Mouse (Mus musculus) heart, embryonic 12.5 days (tissue): ENCODE results near the gene Msx3. TPM values are rescaled to one million over a fixed set of nuclear protein-coding genes. Genes with fewer than 3 reads are reported as not detected.

Experiments used
- ATAC-seq: fragments of 200-750 bp; cut with Nextera tagmentation; 2 replicates; pipeline ENCODE4 v1.8.0; 2017; ENCODE audit warnings: moderate TSS enrichment, moderate library complexity; ENCODE audit not compliant: insufficient number of reproducible peaks, low FRiP score
- H3K27ac ChIP-seq: fragments of 300-500 bp; sonication (generic); 2 replicates; pipeline ENCODE4 v1.5.1; 2016; ENCODE audit warnings: mild to moderate bottlenecking, moderate library complexity; ENCODE audit not compliant: poor library complexity, severe bottlenecking
- H3K27me3 ChIP-seq: fragments of 300-500 bp; sonication (generic); replicated peaks from 2 replicates; pipeline ENCODE4 v1.6.1; 2016; ENCODE audit warnings: mild to moderate bottlenecking, moderate library complexity
- H3K36me3 ChIP-seq: fragments of 300-500 bp; sonication (generic); 2 replicates; pipeline ENCODE4 v1.6.1; 2016; ENCODE audit warnings: mild to moderate bottlenecking, moderate library complexity
- H3K4me1 ChIP-seq: fragments of 300-500 bp; sonication (generic); replicated peaks from 2 replicates; pipeline ENCODE4 v1.6.1; 2016; ENCODE audit warnings: mild to moderate bottlenecking
- H3K4me2 ChIP-seq: fragments of 300-500 bp; sonication (generic); 2 replicates; pipeline ENCODE4 v1.6.1; 2016; ENCODE audit warnings: mild to moderate bottlenecking, moderate library complexity
- H3K4me3 ChIP-seq: fragments of 300-500 bp; sonication (generic); 2 replicates; pipeline ENCODE4 v1.5.1; 2016; ENCODE audit warnings: mild to moderate bottlenecking
- H3K9ac ChIP-seq: fragments of 300-500 bp; sonication (generic); 2 replicates; pipeline ENCODE4 v1.6.1; 2016; ENCODE audit warnings: mild to moderate bottlenecking, moderate library complexity
- H3K9me3 ChIP-seq: fragments of 300-500 bp; sonication (generic); replicated peaks from 2 replicates; pipeline ENCODE4 v1.6.1; 2016; ENCODE audit warnings: mild to moderate bottlenecking, moderate library complexity
- WGBS: fragments of 180-500 bp; shearing (Covaris S2); methylation state at CpG from one replicate; pipeline ENCODE4 v1.1.7; 2016; 5-methylcytosine and 5-hydroxymethylcytosine counted together
- polyA plus RNA-seq: library from polyadenylated mRNA; unstranded; fragments of >200 nt; fragmentation: Nextera tagmentation; extraction: Ambion mirVana; gene quantifications from 2 replicates; pipeline ENCODE4 v1.2.1, GENCODE M21; 2016

Msx3 gene
- polyA plus RNA-seq, 1 experiment from 2014 or later, result not detected

GRCm38 (mm10) chr7:140078711-140079110 is 29.8 kb upstream of the Msx3 start:
- peaks cover 67% of the 10 kb centered on the region for H3K27me3 ChIP-seq
- peaks cover 5% of the 10 kb centered on the region; the same call in 1 of the 2 replicates for H3K9me3 ChIP-seq
- no peak overlapping the region for H3K9ac ChIP-seq
- no peaks in the 10 kb centered on the region for H3K36me3 ChIP-seq
- H3K4me3 ChIP-seq, result no peak overlapping the region
- 4% methylated on average over 5 of the region's 5 CpGs for WGBS
- H3K4me2 ChIP-seq, result no peak overlapping the region
- ATAC-seq, result no peak
- H3K4me1 ChIP-seq, result 0 out of 2 replicates have a peak, but pooled peaks cover 7% of the 10 kb centered on the region
- H3K27ac ChIP-seq, result no peak overlapping the region

- no peak overlapping the region for H3K4me3 ChIP-seq
- H3K27me3 ChIP-seq, result peaks cover 70% of the 10 kb centered on the region
- no peak for ATAC-seq
- H3K4me2 ChIP-seq, result no peak overlapping the region
- 0 out of 2 replicates have a peak, but pooled peaks cover 7% of the 10 kb centered on the region for H3K4me1 ChIP-seq
- H3K36me3 ChIP-seq, result no peaks in the 10 kb centered on the region
- 67% methylated on average over 6 of the region's 6 CpGs for WGBS
- no peak overlapping the region for H3K9ac ChIP-seq
- H3K9me3 ChIP-seq, result peaks cover 5% of the 10 kb centered on the region; the same call in 1 of the 2 replicates
- no peak overlapping the region for H3K27ac ChIP-seq
Measured at GRCm38 (mm10) chr7:140077698-140078097, 28.8 kb upstream of the Msx3 start.

- Histone ChIP-seq H3K36me3 (no peaks in the 10 kb centered on the region), H3K4me1 (peaks cover 8% of the 10 kb centered on the region; the same call in 1 of the 2 replicates), H3K27ac (no peak overlapping the region), H3K9me3 (peaks cover 3% of the 10 kb centered on the region; the same call in 1 of the 2 replicates), H3K9ac (peak overlapping the region; percentile 66), H3K4me2 (peak overlapping the region; percentile 77), H3K4me3 (peak overlapping the region; percentile 45), H3K27me3 (peaks cover 80% of the 10 kb centered on the region)
- peak; percentile 51; the same call in 1 of the 2 replicates for ATAC-seq
- 22% methylated on average over 39 of the region's 39 CpGs for WGBS
Measured at GRCm38 (mm10) chr7:140070042-140070711, 21.3 kb upstream of the Msx3 start.

GRCm38 (mm10) chr7:140067397-140067796 is 18.5 kb upstream of the Msx3 start:
- peaks cover 84% of the 10 kb centered on the region for H3K27me3 ChIP-seq

GRCm38 (mm10) chr7:140063092-140063491 is 14.2 kb upstream of the Msx3 start:
- no peak for ATAC-seq
- 20% methylated on average over 7 of the region's 7 CpGs for WGBS
- peaks cover 14% of the 10 kb centered on the region for H3K4me1 ChIP-seq
- no peak overlapping the region for H3K27ac ChIP-seq
- peaks cover 3% of the 10 kb centered on the region; the same call in 1 of the 2 replicates for H3K9me3 ChIP-seq
- no peak overlapping the region for H3K4me2 ChIP-seq
- peaks cover 94% of the 10 kb centered on the region for H3K27me3 ChIP-seq
- H3K9ac ChIP-seq, result no peak overlapping the region
- no peak overlapping the region for H3K4me3 ChIP-seq
- H3K36me3 ChIP-seq, result no peaks in the 10 kb centered on the region

More at GRCm38 (mm10) chr7:140067397-140067796, 18.5 kb upstream of the Msx3 start:
- Histone ChIP-seq H3K27ac (no peak overlapping the region), H3K9me3 (peaks cover 3% of the 10 kb centered on the region; the same call in 1 of the 2 replicates), H3K4me1 (peaks cover 8% of the 10 kb centered on the region; the same call in 1 of the 2 replicates), H3K4me2 (no peak overlapping the region), H3K36me3 (no peaks in the 10 kb centered on the region), H3K4me3 (no peak overlapping the region), H3K9ac (no peak overlapping the region)
- WGBS, result 56% methylated on average over 6 of the region's 6 CpGs
- ATAC-seq, result no peak

GRCm38 (mm10) chr7:140062307-140062706 is 13.4 kb upstream of the Msx3 start:
- Histone ChIP-seq H3K4me2 (no peak overlapping the region), H3K4me3 (no peak overlapping the region), H3K9me3 (peaks cover 3% of the 10 kb centered on the region; the same call in 1 of the 2 replicates), H3K27me3 (peaks cover 97% of the 10 kb centered on the region), H3K27ac (no peak overlapping the region), H3K9ac (no peak overlapping the region), H3K36me3 (no peaks in the 10 kb centered on the region), H3K4me1 (peaks cover 18% of the 10 kb centered on the region)
- ATAC-seq, result no peak
- WGBS, result 13% methylated on average over 11 of the region's 11 CpGs

GRCm38 (mm10) chr7:140061832-140062130 is 12.9 kb upstream of the Msx3 start:
- 4% methylated on average over 6 of the region's 6 CpGs for WGBS
- Histone ChIP-seq H3K36me3 (no peaks in the 10 kb centered on the region), H3K9ac (no peak overlapping the region)

GRCm38 (mm10) chr7:140060936-140061831 is 12.3 kb upstream of the Msx3 start:
- no peak for ATAC-seq

More at GRCm38 (mm10) chr7:140061832-140062130, 12.9 kb upstream of the Msx3 start:
- Histone ChIP-seq H3K9me3 (peaks cover 2% of the 10 kb centered on the region; the same call in 1 of the 2 replicates), H3K4me1 (peaks cover 18% of the 10 kb centered on the region), H3K27ac (no peak overlapping the region), H3K4me3 (peak overlapping the region; percentile 42), H3K4me2 (peak overlapping the region; percentile 76), H3K27me3 (peaks cover 100% of the 10 kb centered on the region)
- ATAC-seq, result no peak

GRCm38 (mm10) chr7:140059601-140060000 is 10.7 kb upstream of the Msx3 start:
- ATAC-seq, result no peak
- WGBS, result 18% methylated on average over 4 of the region's 4 CpGs
- no peak overlapping the region for H3K4me2 ChIP-seq

More at GRCm38 (mm10) chr7:140060936-140061831, 12.3 kb upstream of the Msx3 start:
- Histone ChIP-seq H3K36me3 (no peaks in the 10 kb centered on the region), H3K4me2 (peak overlapping the region; percentile 76), H3K9me3 (no peaks in the 10 kb centered on the region), H3K4me3 (peak overlapping the region; percentile 42), H3K9ac (no peak overlapping the region; the same call in 1 of the 2 replicates), H3K27me3 (peaks cover 100% of the 10 kb centered on the region), H3K4me1 (peaks cover 18% of the 10 kb centered on the region), H3K27ac (no peak overlapping the region)
- WGBS, result 2% methylated on average over 47 of the region's 47 CpGs

GRCm38 (mm10) chr7:140058528-140058927 is 9.6 kb upstream of the Msx3 start:
- peaks cover 98% of the 10 kb centered on the region for H3K27me3 ChIP-seq
- H3K4me3 ChIP-seq, result peak overlapping the region; percentile 51
- H3K9me3 ChIP-seq, result no peaks in the 10 kb centered on the region
- no peak for ATAC-seq
- 25% methylated on average over 7 of the region's 7 CpGs for WGBS
- peak overlapping the region; percentile 77 for H3K4me2 ChIP-seq
- H3K36me3 ChIP-seq, result no peaks in the 10 kb centered on the region
- no peak overlapping the region for H3K27ac ChIP-seq
- H3K4me1 ChIP-seq, result peaks cover 18% of the 10 kb centered on the region
- H3K9ac ChIP-seq, result peak overlapping the region; percentile 59

More at GRCm38 (mm10) chr7:140059601-140060000, 10.7 kb upstream of the Msx3 start:
- no peaks in the 10 kb centered on the region for H3K9me3 ChIP-seq
- no peak overlapping the region for H3K4me3 ChIP-seq
- H3K27ac ChIP-seq, result no peak overlapping the region
- no peaks in the 10 kb centered on the region for H3K36me3 ChIP-seq
- peaks cover 18% of the 10 kb centered on the region for H3K4me1 ChIP-seq
- H3K9ac ChIP-seq, result no peak overlapping the region
- H3K27me3 ChIP-seq, result peaks cover 100% of the 10 kb centered on the region
